In the genomic region with DNA sequence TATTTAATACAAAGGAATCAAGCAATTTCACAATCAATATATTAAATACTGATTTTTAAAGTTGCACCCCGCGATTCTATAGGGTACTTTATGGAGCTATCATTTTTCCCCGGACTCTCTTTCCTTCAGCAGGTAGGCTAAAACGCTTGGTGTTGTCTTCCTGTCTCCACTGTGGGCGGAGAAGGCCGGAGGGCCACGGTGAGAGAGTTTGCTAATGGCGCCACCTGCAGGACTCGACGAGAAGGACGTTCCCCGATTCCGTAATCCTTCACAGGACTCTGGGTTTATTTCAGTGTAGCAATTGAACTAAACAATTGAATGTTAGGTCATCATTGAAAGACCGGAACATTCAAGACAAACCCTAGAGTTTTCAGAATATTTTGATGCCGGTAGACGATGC, we compare ENCODE assay signal across 9 mouse cellular contexts. TPM values are rescaled to one million over a fixed set of nuclear protein-coding genes. Genes with fewer than 3 reads are reported as not detected.
A peak's percentile ranks its signal among the peaks of the same experiment; 100 is the strongest.
DNase-seq lines count a peak whose midpoint lies in the region; ATAC-seq and TF ChIP-seq lines count a peak whose summit lies in the region.
"Had no signal": no experiment of that assay in that cellular context is flagged by ENCODE, and none has a peak within 500 bp of the region (broad histone marks: within the 10 kb centered on the region; RNA-seq: fewer than 3 reads in every experiment).

No protein-coding gene starts in this region.

- no peaks in the 10 kb centered on the region for H3K36me3 ChIP-seq in heart, adult 2 months (ENCODE audit: control insufficient read depth, insufficient read depth, low read length)
- no peaks in the 10 kb centered on the region for H3K36me3 ChIP-seq in lung, embryonic 16.5 days (ENCODE audit: control insufficient read depth, insufficient read depth, low read length)
- H3K36me3 ChIP-seq in neural tube, embryonic 15.5 days: no peaks in the 10 kb centered on the region
- H3K36me3 ChIP-seq: embryonic facial prominence, embryonic 13.5 days had no signal

- H3K4me1 ChIP-seq in heart, adult 2 months (ENCODE audit: control insufficient read depth, insufficient read depth, low read length): no peaks in the 10 kb centered on the region; the same call in 1 of the 2 replicates
- H3K4me1 ChIP-seq in lung, embryonic 16.5 days (replicated peaks; ENCODE audit: control insufficient read depth, insufficient read depth, low read length): peaks cover 6% of the 10 kb centered on the region
- peaks cover 24% of the 10 kb centered on the region for H3K4me1 ChIP-seq in neural tube, embryonic 15.5 days

- peak; percentile 97 for TF ChIP-seq CTCF in heart, adult 2 months (IDR thresholded peaks at IDR 0.05)

- 0 out of 2 replicates have a peak, but pooled peaks have one; percentile 56 for TF ChIP-seq EP300 in heart, adult 2 months (IDR thresholded peaks at IDR 0.05; ENCODE audit: insufficient read depth, low read depth, low read length)

- WGBS in heart, adult 2 months: 2% methylated on average over 16 of the region's 16 CpGs
- 2% methylated on average over 16 of the region's 16 CpGs for WGBS in lung, embryonic 16.5 days
- WGBS in neural tube, embryonic 15.5 days: 2% methylated on average over 16 of the region's 16 CpGs

- H3K4me3 ChIP-seq in heart, adult 2 months: no peak overlapping the region; the same call in 1 of the 2 replicates
- H3K4me3 ChIP-seq in lung, embryonic 16.5 days (ENCODE audit: low read length): no peak overlapping the region
- H3K4me3 ChIP-seq in neural tube, embryonic 15.5 days (replicated peaks): no peak overlapping the region
- H3K4me3 ChIP-seq: embryonic facial prominence, embryonic 13.5 days had no signal

- intact Hi-C loops in heart, adult 2 months (cut with DNase I): loop anchor here (1.0 to 10.0 kb wide), 4 partner anchors 173 to 708 kb away; no protein-coding TSS in a partner anchor

- no peak overlapping the region for H3K4me2 ChIP-seq in lung, embryonic 16.5 days (ENCODE audit: low read depth, low read length)
- H3K4me2 ChIP-seq in neural tube, embryonic 15.5 days: peak overlapping the region; percentile 77
- H3K4me2 ChIP-seq: embryonic facial prominence, embryonic 13.5 days had no signal

- no peak for TF ChIP-seq POLR2A in heart, adult 2 months (IDR thresholded peaks at IDR 0.05; ENCODE audit: insufficient read depth, low read depth, low read length)

- peak; percentile 58; the same call in 1 of the 2 replicates for ATAC-seq in lung, embryonic 16.5 days (ENCODE audit: low read depth)
- peak; percentile 43; the same call in 1 of the 2 replicates for ATAC-seq in neural tube, embryonic 15.5 days (ENCODE audit: low FRiP score)

- peaks cover 19% of the 10 kb centered on the region for H3K27me3 ChIP-seq in heart, adult 2 months (ENCODE audit: control insufficient read depth, insufficient read depth, low read length)
- peaks cover 74% of the 10 kb centered on the region for H3K27me3 ChIP-seq in lung, embryonic 16.5 days (ENCODE audit: control insufficient read depth, insufficient read depth, low read depth, low read length)
- peaks cover 61% of the 10 kb centered on the region for H3K27me3 ChIP-seq in neural tube, embryonic 15.5 days (replicated peaks)

- no peak overlapping the region for H3K9ac ChIP-seq in heart, adult 2 months (ENCODE audit: low read depth, low read length)
- H3K9ac ChIP-seq in lung, embryonic 16.5 days (ENCODE audit: low read length): no peak overlapping the region
- H3K9ac ChIP-seq in neural tube, embryonic 15.5 days (replicated peaks): no peak overlapping the region
- H3K9ac ChIP-seq: embryonic facial prominence, embryonic 13.5 days had no signal

- H3K9me3 ChIP-seq in lung, embryonic 16.5 days (ENCODE audit: control insufficient read depth, low read length): no peaks in the 10 kb centered on the region
- H3K9me3 ChIP-seq in neural tube, embryonic 15.5 days (replicated peaks): no peaks in the 10 kb centered on the region
- H3K9me3 ChIP-seq: embryonic facial prominence, embryonic 13.5 days had no signal

- H3K27ac ChIP-seq in heart, adult 2 months: no peak overlapping the region
- H3K27ac ChIP-seq in lung, embryonic 16.5 days (ENCODE audit: low read length): no peak overlapping the region
- no peak overlapping the region for H3K27ac ChIP-seq in neural tube, embryonic 15.5 days (replicated peaks)
- H3K27ac ChIP-seq: embryonic facial prominence, embryonic 13.5 days had no signal

- H3K79me2 ChIP-seq in heart, adult 2 months (replicated peaks; ENCODE audit: control insufficient read depth, insufficient read depth, low read length): no peaks in the 10 kb centered on the region

- DNase-seq in 3134 (ENCODE audit: extremely low read depth, insufficient read length, low spot score): peak; percentile 57
- DNase-seq in MN1 (ENCODE audit: low spot score): peak; percentile 75
- DNase-seq in cerebellum, postnatal 14 days: peak; percentile 92
- peak; percentile 70 to 86 for DNase-seq in heart, adult 2 months
- peak; percentile 81 for DNase-seq in kidney, adult 9 months
- DNase-seq in urinary bladder, postnatal 25 days (ENCODE audit: low spot score): peak; percentile 76

RNA-seq across cellular contexts. Expression of a gene that starts 12.2 kb away (rescaled TPM):
- total RNA-seq in heart, adult 2 months (2021): under 1 TPM; 0.18 to 0.21 TPM
- polyA plus RNA-seq in heart, adult 2 months (2012; rRNA removed): 0.12 and 0.14 TPM in 2 replicates
- not detected in 2 replicates for polyA plus RNA-seq in lung, embryonic 16.5 days (2015; fragmentation: Nextera tagmentation; extraction: Ambion mirVana)
- polyA plus RNA-seq in neural tube, embryonic 15.5 days (2015; fragmentation: Nextera tagmentation; extraction: Ambion mirVana): 21.7 and 30.5 TPM in 2 replicates

Comparison
In these comparisons a context has a peak if more than half of its experiments do, and no peak if none do; other contexts are left out.
1. RNA of a gene that starts 12.2 kb away (polyA plus RNA-seq): 21.7 to 30.5 TPM in neural tube, embryonic 15.5 days; 0.12 to 0.14 TPM in heart, adult 2 months and not detected in lung, embryonic 16.5 days; every median in the first group is over 10 times any median in the second.
2. Peak in every context shown above with its lines, with median percentiles within 50 percentile points of each other: DNase-seq.